Mouse (Mus musculus) thymus, postnatal 0 days (tissue): Measurements from ENCODE around the gene Ank2. TPM values are rescaled to one million over a fixed set of nuclear protein-coding genes. Genes with fewer than 3 reads are reported as not detected.

Experiments
- DNase-seq: peaks from one replicate; pipeline ENCODE4 v3.0.0-alpha.2; 2015; ENCODE audit warnings: low spot score
- microRNA counts: library from miRNA; unstranded; fragments of <30 nt; microRNA quantifications from one replicate; lab custom pipeline; 2015
- microRNA-seq: library from miRNA; unstranded; fragments of <30 nt; microRNA quantifications from one replicate; pipeline ENCODE4, GENCODE M21; 2016; ENCODE audit warnings: borderline number of aligned reads
- polyA plus RNA-seq: library from polyadenylated mRNA; unstranded; fragments of >200 nt; fragmentation: Nextera tagmentation; extraction: Ambion mirVana; gene quantifications from 2 replicates; pipeline ENCODE4 v1.2.1, GENCODE M21; 2015

The Ank2 gene
- polyA plus RNA-seq, 1 experiment from 2014 or later = 1.3 TPM

- DNase-seq = no peak
These were observed 580.2 kb downstream of the Ank2 start for GRCm38 (mm10) chr3:126918805-126919473.

- no peak for DNase-seq
These were observed 582.8 kb downstream of the Ank2 start for GRCm38 (mm10) chr3:126916381-126916780.

- DNase-seq = peak; percentile 57
These were observed 595.6 kb downstream of the Ank2 start for GRCm38 (mm10) chr3:126903543-126903942.

- DNase-seq = no peak
These were observed 612.5 kb downstream of the Ank2 start for GRCm38 (mm10) chr3:126886644-126887043.

- no peak for DNase-seq
These were observed 613.1 kb downstream of the Ank2 start for GRCm38 (mm10) chr3:126886090-126886489.

GRCm38 (mm10) chr3:126878233-126878632 lies 620.9 kb downstream of the Ank2 start:
- no peak for DNase-seq

MicroRNA genes within 50 kb of the gene (microRNA counts, 519-probe panel; counts per million panel counts)
- microRNA mmu-miR-302a (lab: Ali Mortazavi, UCI) (473 counts per million, percentile 71 among the panel's probes with 10 or more counts), microRNA mmu-miR-302b (lab: Ali Mortazavi, UCI) (473 counts per million, percentile 71 among the panel's probes with 10 or more counts), microRNA mmu-miR-302c (lab: Ali Mortazavi, UCI) (473 counts per million, percentile 71 among the panel's probes with 10 or more counts), microRNA mmu-miR-302d (lab: Ali Mortazavi, UCI) (473 counts per million, percentile 71 among the panel's probes with 10 or more counts), microRNA mmu-miR-367 (lab: Ali Mortazavi, UCI) (473 counts per million, percentile 71 among the panel's probes with 10 or more counts)

Small RNA genes lying within 50 kb of the gene (microRNA-seq; reads per million reads assigned to microRNA genes)
- gene Gm44494 (not detected), gene Mir302a (5.4 reads per million, percentile 7 among the genes with 10 or more reads in this experiment), gene Mir302b (4.2 reads per million, percentile 3 among the genes with 10 or more reads in this experiment), gene Mir302c (1.2 reads per million), gene Mir302d (8.7 reads per million, percentile 15 among the genes with 10 or more reads in this experiment), gene Mir367 (not detected)

Other genes with a start within 250 kb of the Ank2 start
- gene Larp7, start 54.0 kb upstream of the Ank2 start, polyA plus RNA-seq = 58.7 and 59.8 TPM in 2 replicates
- 4.5 and 4.9 TPM in 2 replicates for gene Zgrf1, start 54.1 kb upstream of the Ank2 start, polyA plus RNA-seq
- gene Neurog2, start 133.8 kb upstream of the Ank2 start, polyA plus RNA-seq = not detected in 2 replicates